Mouse (Mus musculus) frontal cortex, adult 2 months (tissue): ENCODE results near the gene Ush2a. TPM values are rescaled to one million over a fixed set of nuclear protein-coding genes. Genes with fewer than 3 reads are reported as not detected.

Experiments
- DNase-seq, 2 experiments: peaks; one replicate each; pipeline ENCODE4 v3.0.0; 2022; ENCODE audit warnings: low spot score in 1 of 2; ENCODE audit errors: extremely low spot score in 1 of 2
- polyA plus RNA-seq: library from polyadenylated mRNA; depleted of rRNA; stranded (reverse); fragments of >200 nt; gene quantifications from 2 replicates; pipeline ENCODE4 v1.2.3, GENCODE M21; 2012

The Ush2a gene
- polyA plus RNA-seq, 1 experiment: 0.16 TPM

- DNase-seq: no peak
These were observed 481.1 kb downstream of the Ush2a start for GRCm38 (mm10) chr1:188742971-188743370.

- DNase-seq: no peak
These were observed 493.2 kb downstream of the Ush2a start for GRCm38 (mm10) chr1:188755031-188755430.

DNA sequence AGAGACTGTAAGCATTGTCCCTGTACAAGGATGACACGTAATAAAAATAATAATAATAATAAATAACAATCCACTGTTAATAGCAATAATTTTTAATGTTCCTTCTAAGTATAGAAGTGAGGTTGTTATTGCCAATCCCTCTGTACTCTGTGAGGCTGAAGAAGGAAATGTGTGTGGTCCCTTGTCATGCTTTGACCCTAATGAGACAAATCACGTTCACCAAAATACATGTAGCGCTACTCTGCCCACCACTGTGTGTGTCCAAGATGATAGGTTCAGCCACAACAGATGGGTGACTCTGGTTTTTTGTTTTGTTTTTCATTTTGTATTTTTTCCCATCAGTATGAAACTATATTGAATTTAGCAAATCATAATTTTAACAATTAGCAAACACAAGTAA, 498.7 kb downstream of the Ush2a start:
- DNase-seq: no peak

- no peak for DNase-seq
These were observed 500.6 kb downstream of the Ush2a start for GRCm38 (mm10) chr1:188762463-188762862.

- no peak for DNase-seq
These were observed 501.9 kb downstream of the Ush2a start for GRCm38 (mm10) chr1:188763761-188764160.

- DNase-seq: no peak
These were observed 509.0 kb downstream of the Ush2a start for GRCm38 (mm10) chr1:188770828-188771227.

- no peak for DNase-seq
These were observed 510.9 kb downstream of the Ush2a start for GRCm38 (mm10) chr1:188772516-188773229.

DNA sequence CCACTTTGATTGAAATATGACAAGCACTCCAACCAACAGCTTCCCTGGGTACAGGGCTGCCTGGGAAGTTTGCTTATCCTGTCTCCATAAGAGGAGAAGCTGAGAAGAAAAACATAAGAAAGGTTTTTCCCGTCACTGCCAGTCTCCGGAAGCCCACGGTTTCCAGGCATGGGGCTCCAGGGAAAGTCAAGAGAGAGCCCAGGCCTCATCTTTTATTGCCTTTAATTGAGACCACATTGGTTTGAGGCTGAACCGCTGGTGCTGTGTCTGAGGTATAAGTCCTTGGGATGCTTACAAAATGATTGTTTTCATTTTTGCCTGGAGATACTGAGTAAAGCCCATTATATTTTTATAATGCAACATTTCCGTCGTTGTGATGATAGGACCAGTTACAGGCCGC, 511.8 kb downstream of the Ush2a start:
- DNase-seq: no peak

DNA sequence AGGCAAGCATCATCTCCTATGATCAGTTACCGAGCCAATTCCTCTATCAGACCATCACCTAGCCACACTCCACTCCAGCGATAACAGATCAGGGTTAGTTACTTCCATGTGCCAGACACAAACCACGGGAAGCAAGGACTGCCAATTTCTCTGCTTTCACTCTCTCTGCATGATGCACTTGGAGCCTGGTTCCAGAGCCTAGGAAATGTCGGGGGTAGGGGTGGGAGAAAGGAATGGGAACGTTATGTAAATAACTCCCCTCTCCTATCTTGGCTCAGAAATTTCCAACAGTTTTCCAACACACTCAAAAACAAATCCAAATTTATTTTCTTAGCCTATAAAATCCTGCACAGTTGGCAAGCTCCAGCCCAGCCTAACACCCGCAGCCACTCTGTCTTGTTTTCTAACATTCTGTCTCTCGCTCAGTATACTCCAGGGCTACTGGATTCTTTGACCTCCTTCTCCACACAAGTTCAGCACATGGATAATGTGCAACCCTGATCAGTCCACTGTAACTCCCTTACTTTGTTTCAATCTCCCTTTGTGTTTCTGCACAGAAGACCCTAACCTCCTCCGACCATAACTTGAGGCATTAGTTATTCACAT, 515.8 kb downstream of the Ush2a start:
- peak in 1 of 2 experiments; percentile 5 for DNase-seq

- no peak for DNase-seq
These were observed 523.2 kb downstream of the Ush2a start for GRCm38 (mm10) chr1:188785056-188785455.

GRCm38 (mm10) chr1:188805069-188805468, 543.2 kb downstream of the Ush2a start:
- DNase-seq: peak in 1 of 2 experiments; percentile 22

- no peak for DNase-seq
These were observed 544.0 kb downstream of the Ush2a start for GRCm38 (mm10) chr1:188805852-188806251.

- peak; percentile 5 to 57 for DNase-seq
These were observed 548.8 kb downstream of the Ush2a start for GRCm38 (mm10) chr1:188810631-188811030.

DNA sequence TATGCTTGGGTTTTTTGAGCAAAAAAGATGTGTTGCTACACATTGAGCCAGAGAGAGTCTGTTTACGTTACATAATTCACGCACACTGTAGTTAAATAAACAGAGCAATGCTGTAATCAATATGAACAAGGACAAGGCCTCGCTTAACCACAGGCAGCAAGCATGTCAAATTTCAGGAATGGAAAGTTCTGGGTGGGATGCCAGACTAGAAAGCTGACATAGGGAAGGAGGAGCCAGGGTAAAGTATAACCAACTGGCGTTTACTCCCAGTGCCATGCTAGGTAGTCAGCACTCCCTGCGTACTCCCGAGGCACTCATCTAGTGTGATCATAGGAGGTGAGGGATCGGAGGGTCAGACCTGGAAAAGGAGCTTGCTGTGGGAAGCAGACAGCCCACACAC, 553.2 kb downstream of the Ush2a start:
- DNase-seq: no peak

GRCm38 (mm10) chr1:188824195-188824594, 562.4 kb downstream of the Ush2a start:
- no peak for DNase-seq

GRCm38 (mm10) chr1:188824878-188825532, 563.2 kb downstream of the Ush2a start:
- DNase-seq: no peak

DNA sequence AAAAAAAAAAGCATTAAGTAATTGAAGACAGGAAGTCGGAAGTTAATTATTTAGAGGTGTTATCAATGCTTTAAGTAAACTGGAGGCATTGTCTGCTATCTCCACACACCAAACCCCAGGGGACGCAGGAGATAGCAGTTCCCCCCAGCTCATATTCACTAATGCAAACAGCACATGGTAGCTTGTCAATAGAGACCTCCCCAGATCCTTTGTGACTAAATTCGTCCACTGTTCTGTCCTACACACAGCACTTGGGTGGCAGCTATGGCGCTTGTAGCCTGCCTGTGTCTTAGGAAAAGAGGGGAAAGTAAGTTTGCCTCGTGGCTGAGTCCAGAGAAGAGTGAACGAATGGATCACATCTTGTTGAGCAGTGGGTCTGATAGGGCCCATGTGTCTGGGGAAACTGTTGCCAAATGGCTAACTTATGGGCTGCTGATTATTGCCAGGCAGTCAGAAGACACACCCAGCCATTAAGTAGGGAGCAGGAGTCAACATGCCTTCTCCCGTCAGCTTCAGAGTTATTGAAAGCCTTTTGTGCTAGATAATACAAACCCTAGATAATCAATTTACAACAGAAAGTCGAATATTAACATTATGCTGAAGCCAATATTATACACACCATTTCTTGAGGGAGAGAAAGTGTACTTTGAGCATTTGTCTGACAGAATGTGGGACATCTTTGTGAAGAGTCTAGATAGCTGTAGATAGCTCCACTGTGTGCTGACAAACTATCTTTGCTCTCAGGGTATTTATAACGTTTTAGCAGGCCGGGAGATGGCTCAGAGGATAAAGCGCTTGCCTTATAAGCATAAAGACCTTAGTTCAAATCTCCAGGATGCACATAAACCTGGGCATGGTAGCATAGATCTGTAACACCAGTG, 568.9 kb downstream of the Ush2a start:
- no peak for DNase-seq

- DNase-seq: no peak
These were observed 572.1 kb downstream of the Ush2a start for GRCm38 (mm10) chr1:188833906-188834305.

GRCm38 (mm10) chr1:188834770-188835169, 572.9 kb downstream of the Ush2a start:
- DNase-seq: no peak

- DNase-seq: no peak
These were observed 575.9 kb downstream of the Ush2a start for GRCm38 (mm10) chr1:188837613-188838295.
